Mouse (Mus musculus): ENCODE measurements around the gene Ror1. TPM values are rescaled to one million over a fixed set of nuclear protein-coding genes. Genes with fewer than 3 reads are reported as not detected.

Gene Ror1
- polyA plus RNA-seq, 1 experiment from 2014 or later: 5.9 TPM

DNA sequence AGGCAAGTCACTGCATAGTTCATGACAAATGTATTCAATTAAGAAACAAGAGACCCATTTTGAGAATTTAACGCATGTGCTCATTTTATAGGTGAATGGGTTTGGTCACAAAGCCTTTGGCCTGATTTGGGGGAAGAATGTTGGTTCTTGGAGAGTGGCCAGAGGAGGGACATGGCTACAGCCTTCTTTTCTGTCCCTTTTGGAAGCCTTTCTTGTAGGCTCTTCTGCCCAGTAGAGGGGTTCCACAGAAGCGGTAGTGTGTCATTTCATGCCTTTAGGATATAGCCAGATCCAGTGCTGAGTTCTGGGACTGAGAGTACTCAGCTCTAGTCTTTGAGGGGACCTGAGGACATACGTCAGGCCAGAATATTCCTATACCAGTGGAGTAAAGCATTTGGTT lies 26.8 kb downstream of the Ror1 start:
- Histone ChIP-seq H3K9ac (ENCODE audit: low read length) (no peak overlapping the region), H3K36me3 (ENCODE audit: control insufficient read depth, insufficient read depth, low read length) (no peaks in the 10 kb centered on the region), H3K4me1 (replicated peaks; ENCODE audit: control insufficient read depth, insufficient read depth, low read length) (peaks cover 4% of the 10 kb centered on the region; the same call in 1 of the 2 replicates), H3K27me3 (ENCODE audit: control insufficient read depth, insufficient read depth, low read length) (no peaks in the 10 kb centered on the region), H3K9me3 (ENCODE audit: control insufficient read depth, low read length) (no peaks in the 10 kb centered on the region), H3K4me2 (ENCODE audit: low read depth, low read length, severe bottlenecking) (no peak overlapping the region), H3K4me3 (ENCODE audit: low read depth, low read length) (no peak overlapping the region), H3K27ac (ENCODE audit: low read depth, low read length) (no peak overlapping the region)
- ATAC-seq (replicated peaks; ENCODE audit: low FRiP score): no peak
- DNase-seq (ENCODE audit: low spot score): no peak
- 91% methylated on average over 3 of the region's 3 CpGs for WGBS

DNA sequence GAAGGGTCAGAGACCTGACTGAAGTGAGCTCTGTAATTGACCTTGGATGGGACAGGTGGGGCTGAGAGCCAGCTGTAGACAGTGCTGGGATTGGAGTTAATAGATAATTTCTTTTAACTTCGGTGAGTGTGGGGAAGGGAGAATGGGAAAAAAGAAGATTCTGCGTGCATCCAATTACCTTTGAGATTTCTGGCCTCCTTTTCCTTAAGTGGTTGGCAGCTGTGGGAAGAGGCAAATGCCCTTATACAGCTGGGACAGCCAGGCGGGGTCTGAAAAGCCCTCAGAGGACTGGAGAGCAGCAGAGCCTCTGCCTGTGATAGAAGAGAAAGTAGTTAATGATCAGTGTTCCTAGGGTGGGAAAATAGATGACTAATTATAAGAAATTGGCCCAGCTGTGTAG lies 27.9 kb downstream of the Ror1 start:
- Histone ChIP-seq H3K4me1 (replicated peaks; ENCODE audit: control insufficient read depth, insufficient read depth, low read length) (0 out of 2 replicates have a peak, but pooled peaks cover 4% of the 10 kb centered on the region), H3K4me3 (ENCODE audit: low read depth, low read length) (no peak overlapping the region), H3K4me2 (ENCODE audit: low read depth, low read length, severe bottlenecking) (no peak overlapping the region), H3K27ac (ENCODE audit: low read depth, low read length) (no peak overlapping the region), H3K27me3 (ENCODE audit: control insufficient read depth, insufficient read depth, low read length) (no peaks in the 10 kb centered on the region), H3K9me3 (ENCODE audit: control insufficient read depth, low read length) (no peaks in the 10 kb centered on the region), H3K36me3 (ENCODE audit: control insufficient read depth, insufficient read depth, low read length) (no peaks in the 10 kb centered on the region), H3K9ac (ENCODE audit: low read length) (no peak overlapping the region)
- DNase-seq (ENCODE audit: low spot score) (no peak), ATAC-seq (replicated peaks; ENCODE audit: low FRiP score) (no peak)
- 72% methylated on average over 3 of the region's 3 CpGs for WGBS

DNA sequence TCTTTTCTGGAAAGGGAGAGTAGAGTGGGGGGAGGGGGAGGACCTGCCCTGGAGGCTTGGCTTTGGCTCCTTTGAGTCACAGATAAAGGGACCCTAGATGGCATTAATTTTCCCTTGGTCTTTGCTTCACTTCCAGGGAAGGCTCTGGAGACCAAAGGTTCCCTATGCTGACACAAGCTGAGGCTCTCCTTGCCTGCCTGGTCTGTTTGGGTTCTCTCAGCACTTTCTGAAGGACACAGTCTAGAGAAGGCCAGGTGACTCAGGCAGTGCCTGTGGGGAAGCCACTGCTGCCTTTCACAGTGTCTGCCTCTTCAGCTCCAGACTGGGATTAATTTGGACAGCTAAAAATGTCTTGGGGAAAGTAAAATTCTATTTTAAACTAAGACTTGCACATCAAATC lies 28.5 kb downstream of the Ror1 start:
- ATAC-seq (replicated peaks; ENCODE audit: low FRiP score) (no peak), DNase-seq (ENCODE audit: low spot score) (no peak)
- 0 out of 2 replicates have a peak, but pooled peaks cover 4% of the 10 kb centered on the region for H3K4me1 ChIP-seq (replicated peaks; ENCODE audit: control insufficient read depth, insufficient read depth, low read length)
- no peaks in the 10 kb centered on the region for H3K9me3 ChIP-seq (ENCODE audit: control insufficient read depth, low read length)
- no peaks in the 10 kb centered on the region for H3K27me3 ChIP-seq (ENCODE audit: control insufficient read depth, insufficient read depth, low read length)
- H3K9ac ChIP-seq (ENCODE audit: low read length): no peak overlapping the region
- no peak overlapping the region for H3K27ac ChIP-seq (ENCODE audit: low read depth, low read length)
- no peak overlapping the region for H3K4me3 ChIP-seq (ENCODE audit: low read depth, low read length)
- H3K4me2 ChIP-seq (ENCODE audit: low read depth, low read length, severe bottlenecking): no peak overlapping the region
- no peaks in the 10 kb centered on the region for H3K36me3 ChIP-seq (ENCODE audit: control insufficient read depth, insufficient read depth, low read length)

DNA sequence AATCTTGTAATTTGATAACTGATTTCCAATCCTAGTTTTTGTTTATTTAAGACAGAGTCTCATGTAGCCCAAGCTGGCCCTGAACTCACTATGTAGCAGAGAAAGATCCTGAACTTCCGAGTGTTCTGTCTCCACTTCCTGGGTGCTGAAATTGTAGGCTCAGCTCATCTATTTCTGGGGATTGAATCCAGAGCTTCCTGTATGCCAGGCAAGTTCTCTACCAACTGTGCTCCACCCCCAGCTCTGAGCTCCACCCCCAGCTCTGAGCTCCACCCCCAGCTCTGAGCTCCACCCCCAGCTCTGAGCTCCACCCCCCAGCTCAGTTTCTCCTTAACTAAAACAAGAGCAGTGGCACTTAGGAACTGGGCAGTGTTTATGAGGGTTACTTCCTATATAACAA lies 29.3 kb downstream of the Ror1 start:
- Histone ChIP-seq H3K27ac (ENCODE audit: low read depth, low read length) (no peak overlapping the region), H3K9me3 (ENCODE audit: control insufficient read depth, low read length) (no peaks in the 10 kb centered on the region), H3K4me3 (ENCODE audit: low read depth, low read length) (no peak overlapping the region), H3K9ac (ENCODE audit: low read length) (no peak overlapping the region), H3K4me2 (ENCODE audit: low read depth, low read length, severe bottlenecking) (no peak overlapping the region), H3K4me1 (replicated peaks; ENCODE audit: control insufficient read depth, insufficient read depth, low read length) (0 out of 2 replicates have a peak, but pooled peaks cover 4% of the 10 kb centered on the region), H3K36me3 (ENCODE audit: control insufficient read depth, insufficient read depth, low read length) (no peaks in the 10 kb centered on the region), H3K27me3 (ENCODE audit: control insufficient read depth, insufficient read depth, low read length) (no peaks in the 10 kb centered on the region)
- ATAC-seq (replicated peaks; ENCODE audit: low FRiP score): no peak
- DNase-seq (ENCODE audit: low spot score): no peak
- 86% methylated on average over 1 of the region's 1 CpGs for WGBS

DNA sequence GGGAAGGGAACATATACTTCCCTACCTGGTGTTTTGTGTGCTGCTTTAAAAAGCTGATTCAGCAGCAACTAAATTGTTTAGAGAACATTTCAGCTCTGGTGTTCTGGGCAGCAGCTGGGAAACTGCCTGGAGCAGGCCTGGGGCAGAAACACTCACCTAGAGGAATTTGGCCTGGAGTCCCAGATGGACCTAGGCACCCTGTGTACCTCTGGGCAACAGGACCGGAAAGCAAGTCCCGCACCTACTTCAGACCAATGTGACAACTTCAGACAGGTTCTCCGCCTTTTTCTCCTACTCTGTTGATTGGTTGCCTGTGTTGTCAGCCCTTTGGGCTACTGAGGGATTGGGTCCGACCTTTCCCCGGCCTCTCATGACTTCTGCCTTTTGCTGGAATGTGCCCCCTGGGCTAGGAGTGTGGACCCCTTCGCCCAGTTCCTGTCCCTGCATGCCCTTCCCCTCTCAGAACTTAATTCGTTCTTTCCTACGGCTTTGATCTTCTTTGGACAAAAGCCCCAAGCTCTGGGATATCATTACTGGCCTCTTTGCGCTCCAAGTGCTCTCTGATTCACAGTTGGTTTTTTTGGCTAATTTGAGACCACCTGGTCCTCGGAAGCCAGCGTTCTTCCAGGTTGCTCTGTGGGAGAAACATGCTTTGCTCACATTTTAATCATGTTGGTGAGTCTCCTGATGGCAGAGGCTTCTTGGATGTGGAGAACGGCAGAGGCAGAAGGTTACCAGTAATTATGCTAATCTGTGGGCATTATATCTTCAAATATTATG lies 31.1 kb downstream of the Ror1 start:
- Histone ChIP-seq H3K4me1 (replicated peaks; ENCODE audit: control insufficient read depth, insufficient read depth, low read length) (0 out of 2 replicates have a peak, but pooled peaks cover 4% of the 10 kb centered on the region), H3K27me3 (ENCODE audit: control insufficient read depth, insufficient read depth, low read length) (no peaks in the 10 kb centered on the region), H3K27ac (ENCODE audit: low read depth, low read length) (no peak overlapping the region), H3K9ac (ENCODE audit: low read length) (no peak overlapping the region), H3K4me2 (ENCODE audit: low read depth, low read length, severe bottlenecking) (no peak overlapping the region), H3K9me3 (ENCODE audit: control insufficient read depth, low read length) (no peaks in the 10 kb centered on the region), H3K4me3 (ENCODE audit: low read depth, low read length) (no peak overlapping the region), H3K36me3 (ENCODE audit: control insufficient read depth, insufficient read depth, low read length) (no peaks in the 10 kb centered on the region)
- WGBS: 37% methylated on average over 12 of the region's 12 CpGs
- DNase-seq (ENCODE audit: low spot score): no peak
- ATAC-seq (replicated peaks; ENCODE audit: low FRiP score): no peak

DNA sequence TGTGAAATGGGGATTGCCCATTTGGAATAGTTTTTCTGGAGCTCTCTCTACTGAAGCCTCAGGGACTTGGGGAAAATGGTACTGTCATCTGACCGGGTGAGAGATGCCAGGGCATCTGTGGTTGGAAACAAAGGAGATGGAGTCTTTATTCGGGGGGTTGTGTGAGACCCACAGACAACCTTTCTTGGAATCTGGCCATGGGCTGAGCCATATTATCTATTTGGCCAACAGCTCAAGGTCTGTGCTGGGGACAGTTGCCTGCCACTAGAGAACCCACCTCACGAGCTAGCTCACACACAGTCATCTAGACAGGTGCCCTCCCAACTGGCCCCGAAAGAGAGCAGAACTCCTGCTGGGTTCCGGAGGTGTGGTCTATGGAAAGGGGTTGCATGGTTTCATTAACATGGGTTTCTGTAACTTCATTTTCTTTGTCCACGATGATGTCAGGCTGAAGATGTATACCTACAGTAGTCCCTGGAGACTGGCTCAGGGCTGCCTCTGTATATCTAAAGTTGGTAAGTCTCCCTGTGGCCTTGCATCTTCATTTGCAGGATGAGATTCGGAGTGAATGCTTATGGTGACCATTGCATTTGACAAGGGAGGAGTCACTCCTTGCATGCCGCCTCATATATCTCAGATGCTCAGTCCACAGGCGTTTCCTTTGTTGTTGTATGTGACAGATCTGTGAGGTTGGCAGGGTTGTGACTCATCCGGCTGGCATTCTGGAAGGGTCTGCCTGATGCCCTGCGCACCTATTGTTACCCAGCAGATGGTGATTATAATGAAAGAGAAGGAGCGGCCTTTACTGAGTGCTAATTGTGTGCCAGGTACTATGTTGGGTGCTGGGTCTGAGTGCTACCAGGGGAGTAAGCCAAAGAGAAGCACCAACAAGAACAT lies 32.7 kb downstream of the Ror1 start:
- WGBS: 93% methylated on average over 12 of the region's 12 CpGs
- ATAC-seq (replicated peaks; ENCODE audit: low FRiP score): no peak
- no peak overlapping the region for H3K27ac ChIP-seq (ENCODE audit: low read depth, low read length)
- 0 out of 2 replicates have a peak, but pooled peaks cover 4% of the 10 kb centered on the region for H3K4me1 ChIP-seq (replicated peaks; ENCODE audit: control insufficient read depth, insufficient read depth, low read length)
- no peaks in the 10 kb centered on the region for H3K27me3 ChIP-seq (ENCODE audit: control insufficient read depth, insufficient read depth, low read length)
- no peak overlapping the region for H3K4me2 ChIP-seq (ENCODE audit: low read depth, low read length, severe bottlenecking)
- no peak for DNase-seq (ENCODE audit: low spot score)
- no peak overlapping the region for H3K9ac ChIP-seq (ENCODE audit: low read length)
- no peak overlapping the region for H3K4me3 ChIP-seq (ENCODE audit: low read depth, low read length)
- no peaks in the 10 kb centered on the region for H3K9me3 ChIP-seq (ENCODE audit: control insufficient read depth, low read length)
- no peaks in the 10 kb centered on the region for H3K36me3 ChIP-seq (ENCODE audit: control insufficient read depth, insufficient read depth, low read length)

DNA sequence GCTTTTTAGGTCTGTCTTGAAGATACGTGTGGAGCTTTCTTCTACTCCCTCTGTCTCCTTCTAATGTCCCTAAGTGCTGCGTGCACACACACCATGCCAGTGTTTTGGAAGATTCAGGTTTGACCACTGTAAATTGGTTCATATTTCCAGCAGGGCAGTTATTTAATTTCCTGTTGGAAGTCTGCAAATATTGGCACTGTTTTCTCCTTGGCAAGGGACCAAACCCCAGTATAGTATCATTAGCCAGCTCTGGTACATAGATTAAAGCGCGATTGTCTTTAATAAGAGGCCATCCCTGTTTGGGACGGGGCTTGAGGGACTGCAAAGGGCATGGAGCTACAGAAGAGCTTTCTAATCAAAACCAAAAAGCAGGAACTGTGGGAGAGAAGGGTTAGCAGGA lies 33.6 kb downstream of the Ror1 start:
- 78% methylated on average over 5 of the region's 5 CpGs for WGBS
- H3K9ac ChIP-seq (ENCODE audit: low read length): no peak overlapping the region
- H3K4me1 ChIP-seq (replicated peaks; ENCODE audit: control insufficient read depth, insufficient read depth, low read length): 0 out of 2 replicates have a peak, but pooled peaks cover 4% of the 10 kb centered on the region
- no peak for DNase-seq (ENCODE audit: low spot score)
- H3K36me3 ChIP-seq (ENCODE audit: control insufficient read depth, insufficient read depth, low read length): no peaks in the 10 kb centered on the region
- no peak overlapping the region for H3K4me3 ChIP-seq (ENCODE audit: low read depth, low read length)
- H3K27me3 ChIP-seq (ENCODE audit: control insufficient read depth, insufficient read depth, low read length): no peaks in the 10 kb centered on the region
- no peak overlapping the region for H3K27ac ChIP-seq (ENCODE audit: low read depth, low read length)
- no peak overlapping the region for H3K4me2 ChIP-seq (ENCODE audit: low read depth, low read length, severe bottlenecking)
- H3K9me3 ChIP-seq (ENCODE audit: control insufficient read depth, low read length): no peaks in the 10 kb centered on the region
- no peak for ATAC-seq (replicated peaks; ENCODE audit: low FRiP score)

DNA sequence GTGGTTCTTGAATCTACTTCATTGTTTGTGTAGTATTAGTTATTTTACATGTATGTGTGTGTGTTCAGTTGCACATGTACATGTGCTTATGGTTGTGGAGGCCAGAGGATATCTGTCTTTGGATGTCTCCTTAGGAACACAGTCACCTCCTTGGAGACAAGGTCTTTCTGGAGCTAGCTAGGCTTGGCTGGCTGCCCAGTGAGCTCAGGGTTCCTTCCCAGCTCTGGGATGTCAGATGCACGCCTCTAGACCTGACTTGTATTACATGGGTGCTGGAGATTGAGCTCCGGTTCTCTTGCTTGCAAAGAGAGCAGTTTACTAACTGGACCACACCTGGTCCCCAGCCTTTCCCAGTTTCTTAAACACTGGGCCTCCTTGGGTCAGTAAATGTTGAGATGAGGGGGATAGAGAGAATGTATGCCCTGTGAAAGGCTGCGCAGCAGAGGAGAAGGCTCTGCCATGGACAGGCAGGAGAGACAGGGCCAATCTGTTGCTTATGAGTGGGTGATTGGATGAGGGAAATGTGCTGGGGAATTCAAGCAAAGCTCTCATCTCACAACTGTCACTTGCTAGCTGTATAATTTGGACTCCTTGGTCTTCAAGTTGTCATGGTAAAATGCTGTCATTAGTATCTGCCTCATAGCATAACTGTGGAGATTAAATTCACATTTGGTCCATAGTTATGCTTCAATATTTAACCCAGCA lies 35.3 kb downstream of the Ror1 start:
- no peak overlapping the region for H3K9ac ChIP-seq (ENCODE audit: low read length)
- H3K4me2 ChIP-seq (ENCODE audit: low read depth, low read length, severe bottlenecking): no peak overlapping the region
- H3K27me3 ChIP-seq (ENCODE audit: control insufficient read depth, insufficient read depth, low read length): no peaks in the 10 kb centered on the region
- H3K9me3 ChIP-seq (ENCODE audit: control insufficient read depth, low read length): no peaks in the 10 kb centered on the region
- H3K4me3 ChIP-seq (ENCODE audit: low read depth, low read length): no peak overlapping the region
- 79% methylated on average over 3 of the region's 3 CpGs for WGBS
- 0 out of 2 replicates have a peak, but pooled peaks cover 4% of the 10 kb centered on the region for H3K4me1 ChIP-seq (replicated peaks; ENCODE audit: control insufficient read depth, insufficient read depth, low read length)
- ATAC-seq (replicated peaks; ENCODE audit: low FRiP score): no peak
- DNase-seq (ENCODE audit: low spot score): no peak
- H3K36me3 ChIP-seq (ENCODE audit: control insufficient read depth, insufficient read depth, low read length): no peaks in the 10 kb centered on the region
- no peak overlapping the region for H3K27ac ChIP-seq (ENCODE audit: low read depth, low read length)
